Mouse (Mus musculus): ENCODE data around the gene Trp53. TPM values are rescaled to one million over a fixed set of nuclear protein-coding genes. Genes with fewer than 3 reads are reported as not detected.

The Trp53 gene
- polyA plus RNA-seq, 1 experiment from 2014 or later, result 109 TPM

MicroRNA genes within 50 kb of the gene (microRNA counts, 519-probe panel; counts per million panel counts)
- microRNA mmu-miR-467f, result 2,681 counts per million, percentile 66 among the panel's probes with 10 or more counts

Small RNA genes lying within 50 kb of the gene (microRNA-seq; reads per million reads assigned to microRNA genes)
- not detected for gene Mir467f

Other genes starting within 250 kb of the Trp53 start
- 49.0 and 54.6 TPM in 2 replicates for gene Rnf227, start 239.9 kb upstream of the Trp53 start, polyA plus RNA-seq (2016; fragmentation: Nextera tagmentation; extraction: Ambion mirVana)
- gene Chd3, start 211.0 kb upstream of the Trp53 start, polyA plus RNA-seq (2016; fragmentation: Nextera tagmentation; extraction: Ambion mirVana), result 93.4 and 97.6 TPM in 2 replicates
- gene Naa38, start 184.9 kb upstream of the Trp53 start, polyA plus RNA-seq (2016; fragmentation: Nextera tagmentation; extraction: Ambion mirVana), result 94.0 and 103 TPM in 2 replicates
- 48.0 and 50.5 TPM in 2 replicates for gene Cyb5d1, start 184.7 kb upstream of the Trp53 start, polyA plus RNA-seq (2016; fragmentation: Nextera tagmentation; extraction: Ambion mirVana)
- gene Tmem88, start 182.1 kb upstream of the Trp53 start, polyA plus RNA-seq (2016; fragmentation: Nextera tagmentation; extraction: Ambion mirVana), result 13.2 and 14.8 TPM in 2 replicates
- gene Kdm6b, start 166.7 kb upstream of the Trp53 start, polyA plus RNA-seq (2016; fragmentation: Nextera tagmentation; extraction: Ambion mirVana), result 51.4 and 51.6 TPM in 2 replicates
- gene Dnah2, start 31.2 kb upstream of the Trp53 start, polyA plus RNA-seq (2016; fragmentation: Nextera tagmentation; extraction: Ambion mirVana), result 1.4 and 2.5 TPM in 2 replicates
- gene Efnb3, start 20.2 kb upstream of the Trp53 start, polyA plus RNA-seq (2016; fragmentation: Nextera tagmentation; extraction: Ambion mirVana), result 95.7 and 106 TPM in 2 replicates
- 29.7 and 29.9 TPM in 2 replicates for gene Wrap53, start 104 bp upstream of the Trp53 start, polyA plus RNA-seq (2016; fragmentation: Nextera tagmentation; extraction: Ambion mirVana)
- 12.1 and 18.5 TPM in 2 replicates for gene Atp1b2, start 25.6 kb downstream of the Trp53 start, polyA plus RNA-seq (2016; fragmentation: Nextera tagmentation; extraction: Ambion mirVana)
- not detected in 2 replicates for gene Shbg, start 37.5 kb downstream of the Trp53 start, polyA plus RNA-seq (2016; fragmentation: Nextera tagmentation; extraction: Ambion mirVana)
- 24.4 and 26.6 TPM in 2 replicates for gene Sat2, start 41.7 kb downstream of the Trp53 start, polyA plus RNA-seq (2016; fragmentation: Nextera tagmentation; extraction: Ambion mirVana)
- gene Fxr2, start 52.6 kb downstream of the Trp53 start, polyA plus RNA-seq (2016; fragmentation: Nextera tagmentation; extraction: Ambion mirVana), result 62.7 and 62.8 TPM in 2 replicates
- 0.26 TPM in 1 of 2 replicates, not detected in the other for gene Sox15, start 75.0 kb downstream of the Trp53 start, polyA plus RNA-seq (2016; fragmentation: Nextera tagmentation; extraction: Ambion mirVana)
- 68.0 and 69.1 TPM in 2 replicates for gene Mpdu1, start 82.3 kb downstream of the Trp53 start, polyA plus RNA-seq (2016; fragmentation: Nextera tagmentation; extraction: Ambion mirVana)
- 6.9 and 8.2 TPM in 2 replicates for gene Cd68, start 85.8 kb downstream of the Trp53 start, polyA plus RNA-seq (2016; fragmentation: Nextera tagmentation; extraction: Ambion mirVana)
- 555 and 589 TPM in 2 replicates for gene Eif4a1, start 92.1 kb downstream of the Trp53 start, polyA plus RNA-seq (2016; fragmentation: Nextera tagmentation; extraction: Ambion mirVana)
- gene Senp3, start 101.7 kb downstream of the Trp53 start, polyA plus RNA-seq (2016; fragmentation: Nextera tagmentation; extraction: Ambion mirVana), result 105 and 106 TPM in 2 replicates
- gene Tnfsf13, start 105.4 kb downstream of the Trp53 start, polyA plus RNA-seq (2016; fragmentation: Nextera tagmentation; extraction: Ambion mirVana), result 0.42 and 0.49 TPM in 2 replicates
- 3.1 and 3.4 TPM in 2 replicates for gene Tnfsf12, start 115.5 kb downstream of the Trp53 start, polyA plus RNA-seq (2016; fragmentation: Nextera tagmentation; extraction: Ambion mirVana)
- 0.80 and 1.9 TPM in 2 replicates for gene Tnfsfm13, start 115.7 kb downstream of the Trp53 start, polyA plus RNA-seq (2016; fragmentation: Nextera tagmentation; extraction: Ambion mirVana)
- 32.2 and 39.0 TPM in 2 replicates for gene Polr2a, start 178.3 kb downstream of the Trp53 start, polyA plus RNA-seq (2016; fragmentation: Nextera tagmentation; extraction: Ambion mirVana)
- gene Slc35g3, start 181.6 kb downstream of the Trp53 start, polyA plus RNA-seq (2016; fragmentation: Nextera tagmentation; extraction: Ambion mirVana), result 0.40 and 0.61 TPM in 2 replicates
- gene Zbtb4, start 185.6 kb downstream of the Trp53 start, polyA plus RNA-seq (2016; fragmentation: Nextera tagmentation; extraction: Ambion mirVana), result 2.3 and 2.4 TPM in 2 replicates
- gene Chrnb1, start 215.6 kb downstream of the Trp53 start, polyA plus RNA-seq (2016; fragmentation: Nextera tagmentation; extraction: Ambion mirVana), result 3.0 and 5.9 TPM in 2 replicates
- 3.7 and 4.2 TPM in 2 replicates for gene Fgf11, start 221.5 kb downstream of the Trp53 start, polyA plus RNA-seq (2016; fragmentation: Nextera tagmentation; extraction: Ambion mirVana)
- gene Tmem102, start 225.3 kb downstream of the Trp53 start, polyA plus RNA-seq (2016; fragmentation: Nextera tagmentation; extraction: Ambion mirVana), result 1.6 and 2.4 TPM in 2 replicates
- gene Gm39566, start 234.9 kb downstream of the Trp53 start, polyA plus RNA-seq (2016; fragmentation: Nextera tagmentation; extraction: Ambion mirVana), result not detected in 2 replicates
- gene Spem2, start 238.1 kb downstream of the Trp53 start, polyA plus RNA-seq (2016; fragmentation: Nextera tagmentation; extraction: Ambion mirVana), result 0.14 TPM in 1 of 2 replicates, not detected in the other
- gene Spem1, start 241.8 kb downstream of the Trp53 start, polyA plus RNA-seq (2016; fragmentation: Nextera tagmentation; extraction: Ambion mirVana), result 0.21 and 0.46 TPM in 2 replicates

Measured in hindbrain, embryonic 12.5 days (tissue).